Mouse (Mus musculus): ENCODE measurements around the gene Gosr1. TPM values are rescaled to one million over a fixed set of nuclear protein-coding genes. Genes with fewer than 3 reads are reported as not detected.
"Not testable (repeated sequence)": the region's sequence is repeated elsewhere in the genome, so short reads cannot be mapped to it uniquely, and the experiment has no call there.

Gosr1 gene
- polyA plus RNA-seq, 1 experiment: 12.4 TPM

- Histone ChIP-seq H3K27me3 (ENCODE audit: control insufficient read depth, insufficient read depth, low read length) (no peaks in the 10 kb centered on the region), H3K4me3 (ENCODE audit: low read depth, low read length) (no peak overlapping the region), H3K36me3 (ENCODE audit: control insufficient read depth, insufficient read depth, low read length) (no peaks in the 10 kb centered on the region), H3K27ac (ENCODE audit: insufficient read depth, low read depth, low read length) (no peak overlapping the region), H3K4me1 (ENCODE audit: control insufficient read depth, insufficient read depth, insufficient read length, low read length) (no peaks in the 10 kb centered on the region; the same call in 1 of the 2 replicates)
- 61% methylated on average over 1 of the region's 1 CpGs for WGBS
- TF ChIP-seq CTCF (IDR thresholded peaks at IDR 0.05; ENCODE audit: extremely low read depth, insufficient read length, insufficient replicate concordance, low read depth, low read length) (no peak), POLR2A (IDR thresholded peaks at IDR 0.05; ENCODE audit: low read depth, low read length) (no peak)
Measured at GRCm38 (mm10) chr11:76708881-76709280, 54.5 kb downstream of the Gosr1 start.

GRCm38 (mm10) chr11:76708066-76708465, 55.3 kb downstream of the Gosr1 start:
- WGBS: 90% methylated on average over 1 of the region's 1 CpGs
- H3K36me3 ChIP-seq (ENCODE audit: control insufficient read depth, insufficient read depth, low read length): no peaks in the 10 kb centered on the region

GRCm38 (mm10) chr11:76707656-76708055, 55.7 kb downstream of the Gosr1 start:
- Histone ChIP-seq H3K4me1 (ENCODE audit: control insufficient read depth, insufficient read depth, insufficient read length, low read length) (no peaks in the 10 kb centered on the region; the same call in 1 of the 2 replicates), H3K36me3 (ENCODE audit: control insufficient read depth, insufficient read depth, low read length) (no peaks in the 10 kb centered on the region), H3K27ac (ENCODE audit: insufficient read depth, low read depth, low read length) (no peak overlapping the region), H3K27me3 (ENCODE audit: control insufficient read depth, insufficient read depth, low read length) (no peaks in the 10 kb centered on the region), H3K4me3 (ENCODE audit: low read depth, low read length) (no peak overlapping the region)
- no peak for TF ChIP-seq POLR2A (IDR thresholded peaks at IDR 0.05; ENCODE audit: low read depth, low read length)
- no peak for TF ChIP-seq CTCF (IDR thresholded peaks at IDR 0.05; ENCODE audit: extremely low read depth, insufficient read length, insufficient replicate concordance, low read depth, low read length)
- 86% methylated on average over 3 of the region's 3 CpGs for WGBS

More at GRCm38 (mm10) chr11:76708066-76708465, 55.3 kb downstream of the Gosr1 start:
- no peaks in the 10 kb centered on the region; the same call in 1 of the 2 replicates for H3K4me1 ChIP-seq (ENCODE audit: control insufficient read depth, insufficient read depth, insufficient read length, low read length)
- TF ChIP-seq POLR2A (IDR thresholded peaks at IDR 0.05; ENCODE audit: low read depth, low read length) (no peak), CTCF (IDR thresholded peaks at IDR 0.05; ENCODE audit: extremely low read depth, insufficient read length, insufficient replicate concordance, low read depth, low read length) (no peak)
- H3K27me3 ChIP-seq (ENCODE audit: control insufficient read depth, insufficient read depth, low read length): no peaks in the 10 kb centered on the region
- no peak overlapping the region for H3K4me3 ChIP-seq (ENCODE audit: low read depth, low read length)
- no peak overlapping the region for H3K27ac ChIP-seq (ENCODE audit: insufficient read depth, low read depth, low read length)

- H3K4me3 ChIP-seq (ENCODE audit: low read depth, low read length): peak overlapping the region; percentile 36
- H3K36me3 ChIP-seq (ENCODE audit: control insufficient read depth, insufficient read depth, low read length): no peaks in the 10 kb centered on the region
- H3K27ac ChIP-seq (ENCODE audit: insufficient read depth, low read depth, low read length): no peak overlapping the region
- TF ChIP-seq CTCF (IDR thresholded peaks at IDR 0.05; ENCODE audit: extremely low read depth, insufficient read length, insufficient replicate concordance, low read depth, low read length): no peak
- 24% methylated on average over 7 of the region's 9 CpGs for WGBS
- no peaks in the 10 kb centered on the region for H3K27me3 ChIP-seq (ENCODE audit: control insufficient read depth, insufficient read depth, low read length)
- H3K4me1 ChIP-seq (ENCODE audit: control insufficient read depth, insufficient read depth, insufficient read length, low read length): no peaks in the 10 kb centered on the region; the same call in 1 of the 2 replicates
Measured at GRCm38 (mm10) chr11:76699626-76700025, 63.8 kb downstream of the Gosr1 start.

GRCm38 (mm10) chr11:76695810-76696209, 67.6 kb downstream of the Gosr1 start:
- Histone ChIP-seq H3K36me3 (ENCODE audit: control insufficient read depth, insufficient read depth, low read length) (no peaks in the 10 kb centered on the region), H3K27me3 (ENCODE audit: control insufficient read depth, insufficient read depth, low read length) (no peaks in the 10 kb centered on the region), H3K4me1 (ENCODE audit: control insufficient read depth, insufficient read depth, insufficient read length, low read length) (no peaks in the 10 kb centered on the region; the same call in 1 of the 2 replicates), H3K4me3 (ENCODE audit: low read depth, low read length) (no peak overlapping the region), H3K27ac (ENCODE audit: insufficient read depth, low read depth, low read length) (no peak overlapping the region)
- 66% methylated on average over 6 of the region's 6 CpGs for WGBS
- TF ChIP-seq CTCF (IDR thresholded peaks at IDR 0.05; ENCODE audit: extremely low read depth, insufficient read length, insufficient replicate concordance, low read depth, low read length): no peak
- TF ChIP-seq POLR2A (IDR thresholded peaks at IDR 0.05; ENCODE audit: low read depth, low read length): no peak

- Histone ChIP-seq H3K27ac (ENCODE audit: insufficient read depth, low read depth, low read length) (no peak overlapping the region), H3K27me3 (ENCODE audit: control insufficient read depth, insufficient read depth, low read length) (no peaks in the 10 kb centered on the region), H3K4me3 (ENCODE audit: low read depth, low read length) (no peak overlapping the region), H3K4me1 (ENCODE audit: control insufficient read depth, insufficient read depth, insufficient read length, low read length) (no peaks in the 10 kb centered on the region), H3K36me3 (ENCODE audit: control insufficient read depth, insufficient read depth, low read length) (no peaks in the 10 kb centered on the region)
- 73% methylated on average over 3 of the region's 3 CpGs for WGBS
- TF ChIP-seq POLR2A (IDR thresholded peaks at IDR 0.05; ENCODE audit: low read depth, low read length) (no peak), CTCF (IDR thresholded peaks at IDR 0.05; ENCODE audit: extremely low read depth, insufficient read length, insufficient replicate concordance, low read depth, low read length) (no peak)
Measured at GRCm38 (mm10) chr11:76692096-76692495, 71.3 kb downstream of the Gosr1 start.

GRCm38 (mm10) chr11:76685604-76686003, 77.8 kb downstream of the Gosr1 start:
- Histone ChIP-seq H3K27ac (ENCODE audit: insufficient read depth, low read depth, low read length) (no peak overlapping the region), H3K27me3 (ENCODE audit: control insufficient read depth, insufficient read depth, low read length) (no peaks in the 10 kb centered on the region), H3K4me3 (ENCODE audit: low read depth, low read length) (no peak overlapping the region), H3K4me1 (ENCODE audit: control insufficient read depth, insufficient read depth, insufficient read length, low read length) (no peaks in the 10 kb centered on the region), H3K36me3 (ENCODE audit: control insufficient read depth, insufficient read depth, low read length) (no peaks in the 10 kb centered on the region)
- TF ChIP-seq POLR2A (IDR thresholded peaks at IDR 0.05; ENCODE audit: low read depth, low read length): no peak
- TF ChIP-seq CTCF (IDR thresholded peaks at IDR 0.05; ENCODE audit: extremely low read depth, insufficient read length, insufficient replicate concordance, low read depth, low read length): no peak
- WGBS: 52% methylated on average over 2 of the region's 2 CpGs

- H3K27me3 ChIP-seq (ENCODE audit: control insufficient read depth, insufficient read depth, low read length); H3K27ac ChIP-seq (ENCODE audit: insufficient read depth, low read depth, low read length); H3K36me3 ChIP-seq (ENCODE audit: control insufficient read depth, insufficient read depth, low read length); H3K4me1 ChIP-seq (ENCODE audit: control insufficient read depth, insufficient read depth, insufficient read length, low read length): not testable (repeated sequence)
- H3K4me3 ChIP-seq (ENCODE audit: low read depth, low read length): peak within 1 kb of the TSS; percentile 19; the same call in 1 of the 2 replicates
- WGBS: 28% methylated on average over 8 of the region's 8 CpGs
Measured at GRCm38 (mm10) chr11:76679508-76679907, 83.9 kb downstream of the Gosr1 start, which contains the start of gene Trarg1. Gene Trarg1, plus strand, starts transcription at chr11:76679808.

Other genes starting within 250 kb of the Gosr1 start
- 74.2 and 161 TPM in 2 replicates for gene Abr, start 141.3 kb downstream of the Gosr1 start, polyA plus RNA-seq (2012; rRNA removed)
- gene Bhlha9, start 91.1 kb downstream of the Gosr1 start, polyA plus RNA-seq (2012; rRNA removed): not detected in 2 replicates
- 0.29 and 0.47 TPM in 2 replicates for gene Trarg1, start 83.8 kb downstream of the Gosr1 start, polyA plus RNA-seq (2012; rRNA removed)
- 16.3 and 16.4 TPM in 2 replicates for gene Cpd, start 83.4 kb upstream of the Gosr1 start, polyA plus RNA-seq (2012; rRNA removed)
- 0.29 and 8.4 TPM in 2 replicates for gene Tmigd1, start 138.6 kb upstream of the Gosr1 start, polyA plus RNA-seq (2012; rRNA removed)
- gene Blmh, start 161.2 kb upstream of the Gosr1 start, polyA plus RNA-seq (2012; rRNA removed): 2.5 and 4.8 TPM in 2 replicates
- gene Slc6a4, start 235.0 kb upstream of the Gosr1 start, polyA plus RNA-seq (2012; rRNA removed): 21.6 and 67.2 TPM in 2 replicates

Measured in small intestine, adult 2 months (tissue).